Mouse (Mus musculus) heart, adult 9 months (tissue): ENCODE data around the gene Fes.
"Not testable (repeated sequence)": the region's sequence is repeated elsewhere in the genome, so short reads cannot be mapped to it uniquely, and the experiment has no call there.

Source experiments
- DNase-seq, 2 experiments: peaks; one replicate each; pipeline ENCODE4 v3.0.0; 2022; ENCODE audit warnings: low spot score in 2 of 2

Gene Fes

GRCm38 (mm10) chr7:80404101-80404894, 16.6 kb upstream of the Fes start:
- peak; percentile 47 to 71 for DNase-seq

GRCm38 (mm10) chr7:80403551-80403950, 15.8 kb upstream of the Fes start:
- DNase-seq: peak; percentile 79 to 84

GRCm38 (mm10) chr7:80402651-80403321, 15.0 kb upstream of the Fes start:
- DNase-seq: peak; percentile 61

GRCm38 (mm10) chr7:80401860-80402641, 14.3 kb upstream of the Fes start:
- DNase-seq: peak in 1 of 2 experiments; percentile 41

- DNase-seq: no peak
Observed at GRCm38 (mm10) chr7:80401041-80401859, 13.5 kb upstream of the Fes start.

DNA sequence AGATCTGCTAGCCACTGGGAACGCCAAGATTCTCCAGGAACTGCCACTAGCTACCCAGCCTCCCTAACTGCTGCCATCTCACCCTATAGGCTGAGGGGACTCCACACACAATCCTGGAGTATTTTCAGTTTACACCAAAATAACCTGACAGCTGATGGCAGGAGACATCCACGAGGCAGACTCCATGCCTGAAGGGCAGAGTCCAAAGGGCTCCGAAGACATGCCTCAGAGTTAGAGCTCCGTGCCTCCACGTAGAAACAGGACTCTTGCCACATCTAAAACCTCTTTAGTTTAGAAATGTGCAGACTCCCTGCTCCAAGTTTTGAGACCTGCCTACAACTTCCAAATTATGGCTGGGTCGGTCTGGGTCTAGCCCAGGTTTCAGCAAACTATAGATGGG, 12.8 kb upstream of the Fes start:
- no peak for DNase-seq

DNA sequence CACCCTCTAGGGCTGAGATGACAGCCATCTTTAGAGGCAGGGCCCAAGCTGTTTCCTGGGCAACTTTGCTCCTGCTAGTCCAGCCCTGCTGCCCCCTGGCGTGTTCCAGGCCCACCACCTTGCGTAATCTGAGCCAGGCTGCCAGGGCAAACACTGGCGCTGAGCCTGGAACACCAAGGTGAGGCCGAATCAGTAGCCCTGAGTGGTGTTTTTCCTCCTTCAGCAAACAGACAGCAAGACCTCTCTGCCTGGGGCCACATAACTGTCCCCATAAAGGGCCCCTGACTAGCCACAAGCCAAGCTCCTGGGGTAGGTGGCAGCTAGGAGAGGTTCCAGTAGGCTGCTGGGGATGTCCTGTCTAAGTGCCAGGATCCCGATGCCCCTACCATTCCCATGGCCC, 12.4 kb upstream of the Fes start:
- peak; percentile 36 to 64 for DNase-seq

- no peak for DNase-seq
Observed at GRCm38 (mm10) chr7:80398654-80399444, 11.1 kb upstream of the Fes start.

GRCm38 (mm10) chr7:80397986-80398385, 10.2 kb upstream of the Fes start:
- no peak for DNase-seq

- DNase-seq: not testable (repeated sequence)
Observed at GRCm38 (mm10) chr7:80396427-80396826, 8.7 kb upstream of the Fes start.

DNA sequence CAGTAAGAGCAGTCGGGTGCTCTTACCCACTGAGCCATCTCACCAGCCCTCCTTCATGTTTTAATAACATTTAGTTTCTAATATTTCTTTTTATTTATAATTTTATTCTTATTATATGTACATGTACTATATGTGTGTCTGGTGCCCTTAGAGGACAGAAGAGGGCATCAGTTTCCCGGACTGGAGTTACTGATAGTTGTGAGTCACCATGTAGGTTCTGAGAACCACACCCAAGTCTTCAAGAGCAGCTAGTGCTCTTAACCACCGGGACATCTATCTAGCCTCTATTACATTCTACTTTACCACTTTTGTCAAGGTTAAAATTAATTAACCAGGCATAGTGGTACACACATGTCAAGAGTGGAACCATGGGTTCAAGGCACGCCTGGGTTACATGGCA, 6.9 kb upstream of the Fes start:
- no peak for DNase-seq

DNA sequence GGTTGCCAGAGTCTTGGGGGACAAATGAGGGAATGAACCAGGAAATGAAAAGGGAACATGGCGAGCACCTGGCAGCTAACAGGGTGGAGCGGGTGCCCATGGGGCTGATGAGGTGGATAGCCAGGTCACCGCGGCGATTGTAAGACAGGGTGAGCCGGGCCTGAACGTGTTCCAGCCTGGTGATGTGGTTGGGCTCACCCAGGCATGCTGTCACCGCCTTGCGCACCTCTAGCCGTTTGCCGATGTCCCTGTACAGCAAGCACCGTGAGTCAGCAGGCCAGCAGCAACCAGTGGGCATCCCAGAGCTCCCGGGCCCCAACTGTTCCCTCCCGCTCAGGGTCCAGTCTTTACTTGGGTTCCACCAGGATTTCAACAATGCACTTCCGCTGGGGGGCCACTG, 4.4 kb upstream of the Fes start:
- DNase-seq: no peak

DNA sequence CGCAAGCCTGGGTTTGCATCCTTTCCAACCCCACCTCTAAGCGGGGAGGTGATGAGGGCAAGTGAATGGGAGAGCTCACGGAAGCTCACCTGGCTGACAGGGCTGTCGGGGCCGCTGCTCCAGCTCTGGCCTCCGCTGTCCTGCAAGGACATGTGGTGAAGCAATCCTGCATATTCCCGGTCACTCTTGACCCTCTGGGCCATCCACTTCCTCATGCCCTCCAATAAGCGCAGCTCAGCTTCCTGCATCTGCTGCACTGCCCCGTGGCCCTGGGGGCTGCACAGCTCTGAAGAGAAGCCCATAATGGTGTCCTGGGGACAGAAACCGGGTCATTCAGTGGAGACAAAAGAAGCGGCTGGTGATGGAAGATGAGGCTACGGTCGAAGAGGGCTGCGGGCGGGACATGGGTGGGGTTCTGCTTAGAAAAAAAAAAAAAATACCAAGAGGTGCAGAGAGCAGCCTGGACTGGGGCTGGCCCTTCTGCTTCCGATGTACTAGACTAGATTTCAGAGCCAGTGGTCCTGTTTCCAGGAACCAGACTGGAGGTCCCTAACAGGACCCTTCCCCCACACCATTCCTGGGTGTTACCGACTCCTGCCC, 613 bp downstream of the Fes start:
- DNase-seq: peak in 1 of 2 experiments; percentile 61

DNA sequence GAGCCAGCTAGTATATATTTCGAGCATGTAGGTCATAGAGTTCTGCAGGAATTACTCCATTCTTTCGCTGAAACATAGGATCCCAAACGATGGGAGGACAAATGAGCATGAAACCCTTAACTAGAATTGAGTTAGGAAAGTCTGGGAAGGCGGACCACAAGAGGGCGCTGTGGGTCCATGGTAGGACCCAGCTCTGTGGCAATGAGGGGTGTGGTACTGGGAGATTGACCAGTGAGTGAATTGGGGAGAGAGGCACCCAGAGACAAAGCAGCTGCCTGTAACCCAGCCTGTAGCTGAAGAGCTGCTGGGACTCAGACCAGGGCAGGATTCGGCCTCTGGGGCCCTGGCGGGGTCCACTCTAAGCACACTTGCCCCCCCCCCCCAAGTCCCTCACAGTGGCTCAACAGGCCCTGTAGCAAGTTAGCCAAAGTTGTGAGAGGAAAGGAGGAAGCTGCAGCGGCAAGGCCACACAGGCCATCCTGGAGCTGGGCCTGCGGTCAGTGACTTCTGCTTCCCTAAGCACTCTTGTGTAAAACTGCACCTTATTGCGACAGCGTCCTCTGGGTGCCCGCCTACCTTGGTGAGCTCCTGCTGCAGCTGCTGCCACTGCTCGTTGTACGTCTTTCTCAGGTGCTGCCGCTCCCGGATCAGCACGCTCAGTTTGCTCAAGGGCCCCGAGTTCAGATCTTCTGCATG, 1.4 kb downstream of the Fes start:
- peak; percentile 82 to 90 for DNase-seq

GRCm38 (mm10) chr7:80382919-80383318, 4.8 kb downstream of the Fes start:
- no peak for DNase-seq

- DNase-seq: no peak
Observed at GRCm38 (mm10) chr7:80379531-80379930, 8.2 kb downstream of the Fes start.

DNA sequence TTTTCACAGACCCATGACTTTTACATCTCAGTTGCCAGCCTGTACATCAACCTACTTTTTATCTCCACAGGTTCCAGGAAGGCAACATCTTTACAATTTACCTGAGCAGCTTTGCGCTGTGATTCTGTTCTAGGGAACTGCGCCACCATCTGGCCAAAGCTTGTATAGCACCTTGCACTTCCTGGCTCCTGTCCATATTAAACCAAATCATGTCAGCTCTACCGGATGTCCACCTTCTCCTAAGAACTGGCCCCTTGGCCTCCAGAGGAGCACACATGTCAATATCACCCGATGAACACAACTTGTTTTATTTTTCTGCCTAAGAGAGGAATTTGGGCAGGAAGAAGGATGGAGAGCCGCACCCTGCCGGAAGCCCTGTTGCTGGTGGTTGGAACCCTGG, 10.3 kb downstream of the Fes start:
- peak in 1 of 2 experiments; percentile 60 for DNase-seq

DNA sequence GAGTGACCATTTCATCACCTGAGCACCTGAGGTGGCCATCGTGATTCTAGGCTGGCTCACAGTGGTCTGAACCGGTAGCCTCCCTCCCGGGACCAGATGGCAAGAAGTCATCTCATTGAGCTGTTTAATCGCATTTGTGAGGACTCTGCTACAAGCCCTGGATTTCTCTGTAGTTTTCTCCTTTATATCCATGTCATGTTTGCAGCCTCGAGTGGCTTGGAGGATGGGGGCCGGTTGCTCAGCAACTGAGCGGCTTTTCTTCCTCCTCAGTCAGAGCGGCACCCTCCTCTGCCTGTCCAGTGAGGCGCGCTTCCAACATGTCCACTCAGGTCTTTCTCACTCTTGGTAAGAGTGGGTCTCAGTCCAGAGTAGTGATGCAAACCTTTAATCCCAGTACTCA, 11.6 kb downstream of the Fes start:
- no peak for DNase-seq

DNA sequence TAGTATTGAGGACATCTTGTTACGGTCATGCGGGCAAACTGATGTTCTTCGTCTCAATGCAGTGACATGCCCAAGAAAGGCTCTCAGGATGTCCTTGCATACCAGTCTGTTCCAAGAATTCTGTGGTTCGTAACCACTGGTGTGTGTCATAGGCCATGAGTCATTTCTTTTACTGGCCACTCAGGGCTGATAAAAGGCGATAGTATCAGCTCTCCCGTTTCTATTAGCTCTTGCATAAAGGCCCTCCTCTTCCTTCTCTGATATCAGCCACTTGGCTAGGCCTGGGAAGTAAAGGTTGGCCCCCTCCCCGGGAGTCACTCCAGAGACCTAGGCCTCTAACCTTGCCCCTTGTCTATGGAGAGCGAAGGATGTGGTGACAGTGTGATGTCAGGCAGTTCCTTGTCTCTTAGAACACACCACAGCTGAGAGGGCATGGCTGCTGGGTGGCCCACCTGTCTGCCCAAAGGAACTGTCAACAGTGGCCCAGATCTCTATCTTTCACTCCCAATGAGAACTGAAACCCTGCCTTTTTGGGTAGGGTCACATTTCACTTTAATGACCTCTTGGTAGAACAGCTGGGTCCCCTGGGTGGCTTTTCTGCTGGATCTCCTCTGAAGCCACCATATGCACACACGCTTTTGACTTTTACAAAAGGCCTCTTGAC, 12.2 kb downstream of the Fes start:
- no peak for DNase-seq
